ENCODE assay signal across 31 mouse cellular contexts in genomic region chrX:113712363-113712762, GRCm38 (mm10).
"Had no signal": no experiment of that assay in that cellular context is flagged by ENCODE, and none has a peak within 500 bp of the region (broad histone marks: within the 10 kb centered on the region; RNA-seq: fewer than 3 reads in every experiment).

No protein-coding gene starts in this region.

- H3K9ac ChIP-seq: heart, embryonic 12.5 days; heart, embryonic 13.5 days; heart, embryonic 15.5 days; hindbrain, embryonic 12.5 days; hindbrain, embryonic 13.5 days; hindbrain, embryonic 14.5 days; hindbrain, embryonic 15.5 days; intestine, embryonic 15.5 days; kidney, embryonic 15.5 days had no signal

- H3K4me3 ChIP-seq: heart, embryonic 10.5 days; heart, embryonic 12.5 days; heart, embryonic 13.5 days; heart, embryonic 15.5 days; hindbrain, embryonic 10.5 days; hindbrain, embryonic 12.5 days; hindbrain, embryonic 13.5 days; hindbrain, embryonic 15.5 days; intestine, embryonic 15.5 days; kidney, embryonic 15.5 days; layer of hippocampus, adult 2 months; left cerebral cortex, adult 2 months had no signal

- H3K27ac ChIP-seq: heart, embryonic 10.5 days; heart, embryonic 13.5 days; heart, embryonic 15.5 days; hindbrain, embryonic 10.5 days; hindbrain, embryonic 12.5 days; hindbrain, embryonic 13.5 days; hindbrain, embryonic 14.5 days; hindbrain, embryonic 15.5 days; hindbrain, postnatal 0 days; intestine, embryonic 15.5 days; kidney, embryonic 15.5 days; kidney, postnatal 0 days; layer of hippocampus, adult 2 months; left cerebral cortex, adult 2 months had no signal

- H3K4me1 ChIP-seq: heart, embryonic 10.5 days; heart, embryonic 12.5 days; heart, embryonic 13.5 days; heart, embryonic 15.5 days; hindbrain, embryonic 10.5 days; hindbrain, embryonic 12.5 days; hindbrain, embryonic 13.5 days; hindbrain, embryonic 15.5 days; intestine, embryonic 15.5 days; kidney, embryonic 15.5 days had no signal

- H3K9me3 ChIP-seq: heart, embryonic 10.5 days; heart, embryonic 12.5 days; heart, embryonic 13.5 days; heart, embryonic 15.5 days; hindbrain, embryonic 10.5 days; hindbrain, embryonic 12.5 days; hindbrain, embryonic 13.5 days; hindbrain, embryonic 15.5 days; intestine, embryonic 15.5 days; kidney, embryonic 15.5 days had no signal

- H3K27me3 ChIP-seq: heart, embryonic 12.5 days; heart, embryonic 13.5 days; heart, embryonic 15.5 days; hindbrain, embryonic 12.5 days; hindbrain, embryonic 13.5 days; hindbrain, embryonic 15.5 days; intestine, embryonic 15.5 days; kidney, embryonic 15.5 days had no signal

- H3K36me3 ChIP-seq: heart, embryonic 10.5 days; heart, embryonic 12.5 days; heart, embryonic 13.5 days; heart, embryonic 15.5 days; hindbrain, embryonic 10.5 days; hindbrain, embryonic 12.5 days; hindbrain, embryonic 13.5 days; hindbrain, embryonic 15.5 days; intestine, embryonic 15.5 days; kidney, embryonic 15.5 days had no signal

- DNase-seq: heart, postnatal 10 days; heart, postnatal 14 days; heart, postnatal 36 days; heart, postnatal 4 days; kidney, adult 11 months; kidney, adult 18-20 months; kidney, adult 2 months; kidney, adult 8-10 months; kidney, adult 9 months; kidney, postnatal 10 days; kidney, postnatal 14 days; kidney, postnatal 25 days; kidney, postnatal 36 days; kidney, postnatal 4 days; layer of hippocampus, adult 9-11 months; layer of hippocampus, postnatal 36 days had no signal
